Mouse (Mus musculus) hindbrain, embryonic 11.5 days (tissue): ENCODE measurements around the gene Epb41l1. TPM values are rescaled to one million over a fixed set of nuclear protein-coding genes. Genes with fewer than 3 reads are reported as not detected.
"Not testable (repeated sequence)": the region's sequence is repeated elsewhere in the genome, so short reads cannot be mapped to it uniquely, and the experiment has no call there.

ENCODE experiments used
- ATAC-seq: fragments of 200-750 bp; cut with Nextera tagmentation; 2 replicates; pipeline ENCODE4 v1.8.0; 2017; ENCODE audit warnings: mild to moderate bottlenecking, moderate TSS enrichment, moderate library complexity; ENCODE audit not compliant: low FRiP score
- DNase-seq: peaks from one replicate; pipeline ENCODE4 v3.0.0-alpha.2; 2015; ENCODE audit warnings: low spot score
- H3K27ac ChIP-seq: fragments of 300-500 bp; sonication (generic); 2 replicates; pipeline ENCODE4 v1.5.1; 2014; ENCODE audit warnings: mild to moderate bottlenecking, low read depth, low read length
- H3K27me3 ChIP-seq: fragments of 300-500 bp; sonication (generic); 2 replicates; pipeline ENCODE4 v1.6.1; 2014; ENCODE audit warnings: mild to moderate bottlenecking, low read length, moderate library complexity, mixed read lengths; ENCODE audit not compliant: control insufficient read depth, insufficient read depth
- H3K36me3 ChIP-seq: fragments of 300-500 bp; sonication (generic); 2 replicates; pipeline ENCODE4 v1.6.1; 2014; ENCODE audit warnings: mild to moderate bottlenecking, low read length, moderate library complexity, mixed read lengths; ENCODE audit not compliant: control insufficient read depth, insufficient read depth
- H3K4me1 ChIP-seq: fragments of 300-500 bp; sonication (generic); replicated peaks from 2 replicates; pipeline ENCODE4 v1.6.1; 2014; ENCODE audit warnings: low read length, mixed read lengths; ENCODE audit not compliant: control insufficient read depth, insufficient read depth
- H3K4me2 ChIP-seq: fragments of 300-500 bp; sonication (generic); replicated peaks from 2 replicates; pipeline ENCODE4 v1.6.1; 2014; ENCODE audit warnings: mild to moderate bottlenecking, low read depth, low read length
- H3K4me3 ChIP-seq: fragments of 300-500 bp; sonication (generic); 2 replicates; pipeline ENCODE4 v1.5.1; 2014; ENCODE audit warnings: low read depth, low read length
- H3K9ac ChIP-seq: fragments of 300-500 bp; sonication (generic); 2 replicates; pipeline ENCODE4 v1.6.1; 2014; ENCODE audit warnings: low read depth, low read length
- H3K9me3 ChIP-seq: fragments of 300-500 bp; sonication (generic); 2 replicates; pipeline ENCODE4 v1.6.1; 2016; ENCODE audit warnings: low read length; ENCODE audit not compliant: control insufficient read depth
- WGBS: fragments of 180-500 bp; shearing (Covaris S2); extraction: QIAGEN DNeasy Blood & Tissue Kit; methylation state at CpG from one replicate; pipeline ENCODE4 v1.1.7; 2014; 5-methylcytosine and 5-hydroxymethylcytosine counted together
- polyA plus RNA-seq: library from polyadenylated mRNA; unstranded; fragments of >200 nt; fragmentation: Nextera tagmentation; extraction: Ambion mirVana; gene quantifications from 2 replicates; pipeline ENCODE4 v1.2.1, GENCODE M21; 2014

Gene Epb41l1
- 4.0 and 5.0 TPM in 2 replicates for polyA plus RNA-seq

DNA sequence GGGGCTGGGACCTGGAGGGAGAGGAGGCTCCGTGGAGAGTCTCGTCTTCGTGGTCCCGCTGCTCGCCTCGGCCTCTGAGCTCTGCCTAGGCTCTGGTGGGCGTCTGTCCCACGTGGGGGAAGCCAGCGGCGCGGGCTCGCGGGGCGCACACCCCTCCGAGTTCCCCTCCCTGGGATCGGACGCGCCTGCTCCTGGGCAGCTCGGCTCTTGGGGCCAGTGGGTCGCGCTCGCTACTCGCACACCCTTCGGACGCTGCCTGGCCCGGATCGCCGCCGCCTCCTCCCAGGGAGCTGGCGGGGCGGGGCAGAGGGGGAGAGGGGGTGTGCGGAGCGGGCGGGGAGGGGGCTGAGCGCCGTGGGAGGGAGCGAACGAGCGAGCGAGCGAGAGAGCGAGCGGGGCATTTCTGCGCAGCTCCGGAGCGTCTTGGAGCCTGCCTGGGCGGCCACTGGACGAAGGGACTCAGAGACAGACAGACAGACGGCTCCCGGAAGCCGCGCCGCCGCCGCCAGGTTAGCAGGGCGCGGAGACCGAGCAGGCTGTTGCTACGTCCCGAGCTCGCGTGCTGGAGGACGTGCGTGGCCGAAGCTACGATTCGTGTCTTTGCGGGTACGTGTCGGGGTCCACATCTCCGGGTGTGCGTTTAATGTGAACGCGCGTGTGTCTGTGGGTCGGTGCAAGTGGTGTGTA, at the start of gene Epb41l1:
TSS of gene Epb41l1 (plus strand) at position 216 of the 687 bp plus-strand sequence.
- Histone ChIP-seq H3K36me3 (no peaks in the 10 kb centered on the region), H3K9ac (peak within 1 kb of the TSS; percentile 75), H3K27me3 (peaks cover 21% of the 10 kb centered on the region), H3K4me3 (peak within 1 kb of the TSS; percentile 62), H3K9me3 (no peaks in the 10 kb centered on the region), H3K27ac (peak within 1 kb of the TSS; percentile 67), H3K4me2 (peak within 1 kb of the TSS; percentile 97), H3K4me1 (peaks cover 5% of the 10 kb centered on the region; the same call in 1 of the 2 replicates)
- DNase-seq (peak; percentile 67), ATAC-seq (peak; percentile 77)
- under 1% methylated on average over 59 of the region's 76 CpGs for WGBS

DNA sequence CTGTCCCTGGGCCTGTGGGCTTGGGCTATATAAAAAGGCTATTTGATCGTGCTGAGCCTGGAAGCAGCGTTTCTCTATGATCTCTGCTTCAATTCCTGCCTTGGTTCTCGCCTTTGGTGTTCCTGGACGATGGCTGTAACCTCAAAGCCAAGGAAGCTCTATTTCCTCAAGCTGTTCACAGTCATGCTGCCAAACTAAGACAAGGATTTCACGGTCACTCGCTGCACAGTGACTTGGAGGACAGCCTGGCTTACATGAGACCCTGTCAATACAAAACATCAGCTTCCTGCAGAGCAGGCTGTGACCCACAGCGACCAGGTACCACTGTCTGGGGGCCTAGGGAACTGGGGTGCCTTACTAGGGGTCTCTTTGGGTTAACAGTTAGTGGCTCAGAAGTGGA, 43.8 kb upstream of the Epb41l1 start:
- DNase-seq: no peak
- Histone ChIP-seq H3K9ac (no peak overlapping the region), H3K4me1 (no peaks in the 10 kb centered on the region), H3K27ac (no peak overlapping the region), H3K4me3 (no peak overlapping the region), H3K36me3 (no peaks in the 10 kb centered on the region), H3K27me3 (no peaks in the 10 kb centered on the region), H3K4me2 (no peak overlapping the region), H3K9me3 (no peaks in the 10 kb centered on the region)
- WGBS: 80% methylated on average over 7 of the region's 7 CpGs
- no peak for ATAC-seq

DNA sequence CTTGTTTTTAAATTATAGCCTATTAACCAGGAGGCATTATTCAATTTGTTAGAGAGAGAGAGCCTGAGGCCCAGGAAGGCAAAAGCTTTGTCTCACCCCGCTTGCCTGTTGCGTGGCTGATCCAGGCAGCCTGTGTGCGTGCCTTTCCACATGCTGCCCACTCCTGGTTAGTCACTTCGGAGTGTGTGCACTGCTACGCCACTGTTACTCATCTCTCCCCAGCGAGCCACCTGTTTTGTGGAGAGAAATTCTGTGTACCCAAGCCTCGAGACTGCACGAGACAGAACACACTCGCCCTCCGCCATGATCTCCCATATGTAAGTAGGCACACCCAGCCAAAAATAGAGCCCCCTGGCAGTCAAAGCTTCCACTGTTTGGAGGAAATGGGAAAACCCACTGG, 40.8 kb upstream of the Epb41l1 start:
- Histone ChIP-seq H3K4me1 (no peaks in the 10 kb centered on the region), H3K9me3 (no peaks in the 10 kb centered on the region)
- WGBS: 91% methylated on average over 10 of the region's 10 CpGs

DNA sequence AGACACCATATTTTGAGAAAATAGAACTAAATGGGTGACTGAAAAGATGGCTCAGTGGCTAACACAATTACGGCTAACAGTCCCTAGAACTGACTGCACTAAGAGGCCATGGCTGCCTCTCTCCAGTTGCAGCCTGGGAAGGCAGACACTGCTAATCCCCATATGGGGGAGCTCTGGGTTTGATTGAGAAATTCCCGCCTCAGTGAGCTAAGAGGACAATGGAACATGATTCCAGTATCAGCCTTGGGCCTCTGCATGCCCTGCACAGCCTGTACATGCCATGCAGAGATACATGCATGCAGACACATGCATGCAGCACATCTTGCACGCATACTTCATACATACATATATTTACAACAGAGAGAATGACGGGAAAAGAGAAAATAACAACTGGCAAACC, 39.4 kb upstream of the Epb41l1 start:
- Histone ChIP-seq H3K9me3 (no peaks in the 10 kb centered on the region), H3K27ac (no peak overlapping the region), H3K4me1 (no peaks in the 10 kb centered on the region), H3K27me3 (no peaks in the 10 kb centered on the region), H3K9ac (no peak overlapping the region), H3K4me2 (no peak overlapping the region), H3K36me3 (no peaks in the 10 kb centered on the region), H3K4me3 (no peak overlapping the region)
- WGBS: 69% methylated on average over 4 of the region's 4 CpGs
- peak; percentile 37 for DNase-seq
- ATAC-seq: no peak

More for the DNA sequence above, 40.8 kb upstream of the Epb41l1 start:
- DNase-seq (no peak), ATAC-seq (no peak)
- H3K4me3 ChIP-seq: no peak overlapping the region
- H3K36me3 ChIP-seq: no peaks in the 10 kb centered on the region
- no peak overlapping the region for H3K27ac ChIP-seq
- H3K9ac ChIP-seq: no peak overlapping the region
- no peak overlapping the region for H3K4me2 ChIP-seq
- H3K27me3 ChIP-seq: no peaks in the 10 kb centered on the region

DNA sequence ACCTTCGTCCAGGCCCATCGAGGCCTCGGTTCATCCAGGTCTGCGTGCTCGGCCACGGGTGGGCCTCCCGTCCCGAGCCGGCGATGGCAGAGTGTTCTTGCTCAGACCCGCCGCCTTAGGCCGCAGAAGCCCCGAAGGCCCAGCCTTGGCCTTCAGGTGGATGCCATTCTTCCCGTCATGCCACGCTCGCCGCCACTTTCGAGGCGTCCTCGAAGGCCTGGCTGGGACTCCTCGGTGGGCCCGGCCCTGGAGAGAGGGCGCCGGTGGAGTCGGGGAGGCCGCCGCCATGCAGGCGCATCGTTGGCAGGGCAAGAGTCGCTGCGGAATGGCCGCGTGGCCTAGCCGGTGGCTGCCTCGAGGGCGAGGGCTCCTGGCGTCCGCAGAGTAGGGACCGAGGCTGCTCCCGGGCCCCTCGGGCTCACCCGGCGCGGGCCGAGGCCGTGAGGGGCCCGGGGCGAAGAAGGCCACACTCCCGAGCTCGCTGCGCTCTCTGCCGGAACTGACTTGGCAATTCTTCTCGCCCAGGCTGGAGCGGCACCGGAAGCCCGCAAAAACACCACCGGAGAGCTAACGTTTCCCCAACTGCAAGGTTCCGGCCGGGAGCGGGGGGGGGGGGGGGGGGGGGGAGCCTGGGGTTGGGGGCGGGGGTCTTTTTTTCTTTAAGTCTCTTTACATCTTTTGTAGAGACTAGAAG, 28.1 kb upstream of the Epb41l1 start:
- Histone ChIP-seq H3K4me2 (peak overlapping the region; percentile 35), H3K9ac (peak overlapping the region; percentile 40; the same call in 1 of the 2 replicates), H3K27ac (0 out of 2 replicates have a peak overlapping the region, but pooled peaks have one; percentile 30), H3K4me3 (peak overlapping the region; percentile 33)
- not testable (repeated sequence) for H3K9me3 ChIP-seq, H3K36me3 ChIP-seq, H3K27me3 ChIP-seq, H3K4me1 ChIP-seq
- 0% methylated on average over 3 of the region's 63 CpGs for WGBS
- DNase-seq (peak; percentile 79), ATAC-seq (peak; percentile 88)

DNA sequence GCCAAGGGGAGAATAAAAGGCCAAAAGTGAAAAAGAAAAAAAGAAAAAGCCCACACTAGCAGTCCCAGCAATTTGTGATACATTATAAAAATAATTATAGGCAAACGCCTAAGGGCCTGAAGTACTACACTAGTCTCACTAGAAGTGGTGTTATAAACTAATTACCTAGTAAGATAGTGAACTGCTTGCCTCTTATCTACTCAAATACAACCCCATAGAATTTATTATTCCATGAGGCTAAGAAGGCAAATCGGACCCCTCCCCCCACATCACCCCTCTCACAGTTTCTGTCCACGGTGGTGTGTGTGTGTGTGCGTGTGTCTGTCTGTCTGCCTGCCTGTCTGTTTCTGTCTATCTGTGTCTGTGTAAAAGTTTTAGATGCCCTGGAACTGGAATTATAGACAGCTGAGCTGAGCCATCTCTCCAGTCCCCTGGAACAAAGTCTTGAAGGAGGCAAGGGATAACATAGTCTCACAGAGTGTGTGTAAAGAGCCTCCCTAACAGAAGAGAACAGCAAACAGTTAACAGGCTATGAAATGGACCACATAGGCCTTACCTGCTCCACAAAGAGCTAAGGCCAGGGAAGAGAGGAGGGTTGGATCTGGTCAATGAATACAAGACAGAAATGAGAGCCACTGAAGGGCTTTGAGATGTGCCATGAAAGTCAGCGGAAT, 27.4 kb upstream of the Epb41l1 start:
- H3K36me3 ChIP-seq: no peaks in the 10 kb centered on the region
- H3K27me3 ChIP-seq: no peaks in the 10 kb centered on the region
- 70% methylated on average over 5 of the region's 5 CpGs for WGBS
- no peaks in the 10 kb centered on the region; the same call in 1 of the 2 replicates for H3K4me1 ChIP-seq
- peak overlapping the region; percentile 31; the same call in 1 of the 2 replicates for H3K9ac ChIP-seq
- peak overlapping the region; percentile 35 for H3K4me2 ChIP-seq
- DNase-seq (peak; percentile 35), ATAC-seq (peak; percentile 17; the same call in 1 of the 2 replicates)
- peak overlapping the region; percentile 33 for H3K4me3 ChIP-seq
- 0 out of 2 replicates have a peak overlapping the region, but pooled peaks have one; percentile 30 for H3K27ac ChIP-seq
- H3K9me3 ChIP-seq: no peaks in the 10 kb centered on the region

DNA sequence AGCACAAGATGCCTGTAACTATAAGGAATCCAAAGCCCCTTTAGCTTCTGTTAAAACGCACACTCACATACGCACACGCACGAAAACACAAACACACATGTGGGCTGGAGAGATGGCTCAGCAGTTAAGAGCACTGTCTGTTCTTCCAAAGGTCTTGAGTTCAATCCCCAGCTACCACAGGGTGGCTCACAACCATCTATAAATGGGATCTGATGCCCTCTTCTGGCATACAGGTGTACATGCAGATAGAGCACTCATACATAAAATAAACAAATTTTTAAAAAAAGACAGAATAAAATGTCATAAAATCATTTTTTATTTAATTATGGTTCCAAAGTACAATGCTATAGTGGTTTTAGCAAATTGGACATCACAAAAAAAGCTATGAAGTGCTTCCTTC, 26.4 kb upstream of the Epb41l1 start:
- no peak overlapping the region for H3K27ac ChIP-seq
- H3K27me3 ChIP-seq: no peaks in the 10 kb centered on the region
- H3K4me3 ChIP-seq: no peak overlapping the region
- DNase-seq (no peak), ATAC-seq (no peak)
- no peaks in the 10 kb centered on the region for H3K9me3 ChIP-seq
- no peaks in the 10 kb centered on the region for H3K36me3 ChIP-seq
- H3K4me2 ChIP-seq: no peak overlapping the region
- H3K4me1 ChIP-seq: no peaks in the 10 kb centered on the region; the same call in 1 of the 2 replicates
- 94% methylated on average over 4 of the region's 4 CpGs for WGBS
- no peak overlapping the region for H3K9ac ChIP-seq

DNA sequence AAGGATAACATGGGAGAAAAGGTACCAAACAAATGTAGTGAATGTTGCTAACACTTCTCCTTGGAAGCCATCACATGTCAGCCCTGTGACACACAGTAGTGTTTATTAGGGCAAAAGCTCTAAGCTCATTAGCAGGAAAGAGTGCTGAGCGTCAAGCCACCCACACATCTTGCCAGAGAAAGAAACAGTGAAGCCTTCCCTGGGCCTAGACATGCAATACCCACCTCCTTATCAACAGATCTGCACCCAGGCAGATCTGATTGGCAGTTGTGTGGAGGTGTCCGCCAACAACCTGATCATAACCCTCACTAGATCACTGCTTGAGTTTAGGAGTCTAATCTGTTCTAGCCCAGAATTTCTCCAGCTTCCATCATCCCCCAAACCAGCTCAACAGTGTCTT, 24.6 kb upstream of the Epb41l1 start:
- H3K36me3 ChIP-seq: no peaks in the 10 kb centered on the region
- no peak overlapping the region for H3K27ac ChIP-seq
- peaks cover 4% of the 10 kb centered on the region for H3K4me1 ChIP-seq
- 89% methylated on average over 2 of the region's 2 CpGs for WGBS
- ATAC-seq (no peak), DNase-seq (no peak)
- H3K4me3 ChIP-seq: no peak overlapping the region
- H3K9ac ChIP-seq: no peak overlapping the region
- H3K27me3 ChIP-seq: no peaks in the 10 kb centered on the region
- no peak overlapping the region for H3K4me2 ChIP-seq
- no peaks in the 10 kb centered on the region for H3K9me3 ChIP-seq
